Mouse (Mus musculus) erythroblast, embryonic 14.5 days (primary cell): ENCODE data around the gene Tmbim6.

Experiments used
- GATA1 ChIP-seq: IDR thresholded peaks from 2 replicates; pipeline ENCODE4 v1.6.1; 2012; ENCODE audit warnings: low read length, inconsistent platforms, mixed read lengths
- TAL1 ChIP-seq: IDR thresholded peaks from 3 replicates; pipeline ENCODE4 v1.6.1; 2012; ENCODE audit warnings: low read length, inconsistent platforms, mixed read lengths

GRCm38 (mm10) chr15:99421152-99421551 is 28.5 kb downstream of the Tmbim6 start:
- no peak for TF ChIP-seq TAL1
- TF ChIP-seq GATA1: no peak
